Mouse (Mus musculus) stomach, postnatal 0 days (tissue): Measurements from ENCODE around the gene Nsd1.

Experiments used
- CTCF ChIP-seq: IDR thresholded peaks from 2 replicates; pipeline ENCODE4 v1.5.1; 2016; ENCODE audit warnings: antibody characterized with exemption, low read depth, mild to moderate bottlenecking, moderate library complexity
- EP300 ChIP-seq: optimal IDR thresholded peaks from 2 replicates; pipeline ENCODE3; 2016; ENCODE audit warnings: antibody characterized with exemption

DNA sequence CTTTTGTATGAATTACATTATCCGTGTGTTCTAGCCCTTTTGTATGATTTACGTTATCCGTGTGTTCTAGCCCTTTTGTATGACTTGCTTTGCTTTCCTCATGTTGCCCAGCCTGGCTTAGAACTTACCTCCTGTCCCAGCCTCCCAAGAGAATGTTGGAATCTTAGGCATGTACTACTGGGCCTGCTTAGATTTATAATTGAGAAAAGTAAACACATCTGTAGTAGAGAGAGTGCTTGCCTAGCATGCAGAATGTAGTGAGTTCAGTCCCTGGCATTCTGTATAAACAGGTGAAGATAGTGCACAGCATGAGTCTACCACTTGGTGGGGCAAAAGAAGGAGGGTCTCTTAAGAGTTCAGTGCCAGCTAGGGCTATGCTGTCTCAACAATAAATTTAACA is 14.8 kb downstream of the Nsd1 start:
- TF ChIP-seq CTCF (no peak), EP300 (no peak)
